Mouse (Mus musculus): ENCODE measurements around the gene Grb2.
A peak's percentile ranks its signal among the peaks of the same experiment; 100 is the strongest.
"Not testable (repeated sequence)": the region's sequence is repeated elsewhere in the genome, so short reads cannot be mapped to it uniquely, and the experiment has no call there.

Gene Grb2

GRCm38 (mm10) chr11:115649706-115650105 is 58.7 kb downstream of the Grb2 start:
- DNase-seq (ENCODE audit: low spot score in 2 of 2) = no peak

GRCm38 (mm10) chr11:115647459-115647858 is 60.9 kb downstream of the Grb2 start:
- DNase-seq (ENCODE audit: low spot score in 2 of 2) = no peak

DNA sequence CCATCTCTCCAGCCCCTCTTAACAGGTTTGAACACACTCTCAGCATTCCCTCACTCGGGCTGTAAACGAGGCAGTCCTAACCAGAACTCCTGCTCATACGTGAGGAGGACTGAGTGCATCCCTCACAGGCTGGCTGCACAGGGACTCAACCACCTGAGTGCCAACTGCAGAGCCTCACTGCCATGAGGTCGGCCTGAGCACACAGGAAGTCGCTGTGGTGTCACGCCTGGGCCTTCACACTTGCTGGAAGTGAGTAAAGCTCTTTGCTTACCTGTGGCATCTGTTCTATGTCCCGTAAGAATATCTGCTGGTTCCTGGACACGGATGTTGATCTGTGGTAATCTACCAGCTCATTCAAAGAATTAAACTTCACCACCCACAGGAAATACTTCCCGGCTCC is 62.0 kb downstream of the Grb2 start:
- DNase-seq (ENCODE audit: low spot score in 2 of 2) = no peak

DNA sequence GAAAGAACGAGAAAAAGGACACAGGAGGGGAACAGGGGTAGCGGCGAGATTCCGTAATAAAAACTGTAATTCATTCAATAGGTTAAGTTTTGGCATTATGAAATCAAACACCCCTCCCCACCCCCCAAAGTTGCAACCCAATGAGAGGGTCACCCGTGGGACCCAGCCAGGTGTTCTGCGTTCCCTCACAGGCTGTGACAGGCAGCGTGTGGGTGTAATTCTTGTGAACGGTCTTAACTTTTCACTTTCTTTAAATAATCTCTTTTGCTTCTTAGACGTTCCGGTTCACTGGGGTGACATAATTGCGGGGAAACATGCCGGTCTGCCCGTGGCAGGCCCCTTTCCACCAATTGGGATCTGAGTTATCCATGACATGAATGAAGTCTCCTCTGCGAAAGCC is 62.9 kb downstream of the Grb2 start:
- not testable (repeated sequence) for DNase-seq (ENCODE audit: low spot score in 2 of 2)

DNA sequence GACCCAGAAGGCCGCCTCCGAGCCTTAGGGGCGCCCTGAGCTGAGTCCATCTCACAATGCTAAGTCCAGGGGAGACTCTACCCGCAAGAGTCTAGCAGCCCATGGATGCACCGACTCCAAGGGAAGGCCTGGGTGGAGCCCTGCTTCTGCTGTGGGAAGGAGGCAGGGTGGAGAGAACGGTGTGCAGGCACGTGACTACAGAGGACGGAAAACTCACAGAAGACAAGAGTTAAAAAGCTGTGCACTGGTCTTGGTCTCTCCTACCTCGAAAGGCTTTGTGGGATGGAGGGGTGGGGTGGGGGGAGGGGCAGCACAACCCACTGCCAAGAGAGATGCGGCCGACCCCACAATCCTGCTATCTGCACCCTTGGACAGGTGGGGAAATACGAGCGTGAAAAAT is 64.1 kb downstream of the Grb2 start:
- no peak for DNase-seq (ENCODE audit: low spot score in 2 of 2)

DNA sequence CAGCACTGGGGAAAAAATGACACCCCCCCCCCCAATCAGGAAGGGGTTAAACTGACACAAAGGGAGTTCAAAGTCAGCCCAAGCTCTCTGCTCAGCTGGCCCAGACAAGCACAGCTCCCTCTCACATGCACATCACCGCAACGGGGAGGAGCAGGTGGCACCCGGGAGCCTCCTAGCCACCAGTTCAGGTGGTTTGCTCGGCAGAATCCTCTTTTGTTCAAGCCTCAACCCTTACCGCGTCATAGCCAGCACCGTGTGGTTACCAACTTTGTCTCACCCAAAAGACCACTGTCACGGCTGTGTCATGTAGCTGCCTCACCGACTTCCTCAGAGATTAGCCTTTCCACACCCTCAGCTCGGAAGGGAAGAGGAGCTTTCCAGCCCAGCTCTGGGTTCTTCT is 65.1 kb downstream of the Grb2 start:
- DNase-seq (ENCODE audit: low spot score in 2 of 2) = no peak

- DNase-seq (ENCODE audit: low spot score in 2 of 2) = no peak
Measured at GRCm38 (mm10) chr11:115642705-115643104, 65.7 kb downstream of the Grb2 start.

GRCm38 (mm10) chr11:115641664-115642036 is 66.7 kb downstream of the Grb2 start:
- DNase-seq (ENCODE audit: low spot score in 2 of 2) = no peak

DNA sequence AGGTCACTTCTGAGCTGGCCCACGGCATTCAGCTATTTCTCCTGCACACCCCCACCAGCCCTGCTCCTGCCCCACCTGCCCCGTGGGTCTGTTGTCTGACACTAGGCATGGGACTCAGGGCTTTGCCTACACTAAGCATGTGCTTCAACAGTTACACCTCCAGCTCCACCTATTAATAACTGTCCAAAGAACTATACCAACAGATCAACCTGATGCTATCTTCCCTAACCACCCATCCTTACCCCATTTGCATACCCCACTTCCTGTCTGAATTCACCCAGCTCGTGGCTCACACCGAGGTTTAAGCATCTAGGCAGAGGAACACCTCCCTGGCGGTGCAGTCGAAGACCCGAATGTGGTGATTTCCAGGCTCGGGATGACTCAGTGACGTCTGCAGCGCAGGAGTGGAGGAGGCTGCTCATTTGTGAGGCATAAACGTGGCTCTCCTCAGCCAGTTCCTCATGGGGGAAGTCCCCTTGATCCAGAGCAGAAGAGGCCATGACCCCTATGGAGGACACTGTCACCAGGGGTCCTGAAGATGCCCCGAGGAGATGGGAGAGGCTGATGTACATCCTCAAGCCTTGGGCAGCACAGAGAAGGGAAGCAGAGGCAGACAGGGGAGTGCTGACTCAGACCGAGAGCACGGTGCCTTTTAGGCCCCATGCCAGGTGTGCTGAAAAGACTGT is 67.3 kb downstream of the Grb2 start:
- DNase-seq (ENCODE audit: low spot score in 2 of 2) = no peak

GRCm38 (mm10) chr11:115640311-115640828 is 68.0 kb downstream of the Grb2 start:
- no peak for DNase-seq (ENCODE audit: low spot score in 2 of 2)

DNA sequence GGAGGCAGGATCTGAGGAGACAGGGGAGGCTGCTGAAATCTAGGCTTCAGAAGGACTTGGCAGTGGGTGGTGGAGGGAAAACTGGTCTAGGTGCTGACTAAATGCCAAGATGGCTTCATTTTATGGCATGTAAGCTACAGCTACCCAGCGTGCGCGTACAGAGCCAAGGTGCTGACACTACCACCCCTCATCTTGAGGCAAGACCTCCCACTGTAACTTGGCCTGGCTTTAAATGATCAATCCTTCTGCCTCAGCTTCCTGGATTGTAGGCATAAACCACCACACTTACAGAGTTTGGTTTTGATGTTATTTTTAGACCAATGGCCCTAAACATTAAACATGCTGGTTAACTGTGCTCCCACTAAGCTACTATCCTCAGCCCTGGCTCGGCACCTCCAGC is 68.9 kb downstream of the Grb2 start:
- DNase-seq (ENCODE audit: low spot score in 2 of 2) = no peak

GRCm38 (mm10) chr11:115638498-115639409 is 69.6 kb downstream of the Grb2 start:
- DNase-seq (ENCODE audit: low spot score in 2 of 2) = no peak

GRCm38 (mm10) chr11:115636960-115637359 is 71.4 kb downstream of the Grb2 start:
- DNase-seq (ENCODE audit: low spot score in 2 of 2) = no peak

DNA sequence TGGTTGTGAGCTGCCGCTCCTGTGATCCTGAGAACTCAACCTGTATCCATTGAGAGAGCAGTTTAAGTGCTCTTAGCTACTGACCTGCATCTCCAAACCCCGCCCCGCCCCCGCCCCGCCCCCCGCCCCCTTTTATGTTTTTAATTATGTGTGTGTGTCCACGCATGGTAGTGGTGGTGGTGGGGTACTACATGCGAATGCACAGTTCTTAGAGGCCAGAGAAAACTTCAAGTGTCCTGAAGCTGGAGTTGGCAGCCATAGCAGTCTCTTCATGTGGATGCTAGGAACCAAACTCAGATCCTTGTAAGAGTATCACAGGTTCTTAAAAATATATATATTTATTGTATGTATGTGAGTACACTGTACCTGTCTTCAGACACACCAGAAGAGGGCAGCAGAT is 72.9 kb downstream of the Grb2 start:
- DNase-seq (ENCODE audit: low spot score in 2 of 2) = no peak

DNA sequence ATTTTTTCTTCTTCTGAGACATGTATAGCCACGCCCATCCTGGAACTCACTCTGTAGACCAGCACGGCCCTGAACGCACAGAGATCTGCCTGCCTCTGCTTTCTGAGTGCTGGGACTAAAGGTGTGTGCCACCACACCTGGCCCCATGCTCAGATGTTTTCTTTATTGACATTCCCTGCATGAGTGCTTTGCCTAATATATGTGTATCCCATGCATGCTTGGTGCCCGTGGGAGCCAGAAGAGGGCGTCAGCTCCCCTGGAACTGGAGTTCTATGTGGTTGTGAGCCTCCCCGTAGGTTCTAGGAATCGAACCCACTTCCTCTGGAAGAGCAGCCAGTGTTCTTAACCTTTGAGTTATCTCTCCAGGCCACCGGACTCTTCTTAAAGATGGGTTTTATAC is 73.4 kb downstream of the Grb2 start:
- DNase-seq (ENCODE audit: low spot score in 2 of 2) = no peak

DNA sequence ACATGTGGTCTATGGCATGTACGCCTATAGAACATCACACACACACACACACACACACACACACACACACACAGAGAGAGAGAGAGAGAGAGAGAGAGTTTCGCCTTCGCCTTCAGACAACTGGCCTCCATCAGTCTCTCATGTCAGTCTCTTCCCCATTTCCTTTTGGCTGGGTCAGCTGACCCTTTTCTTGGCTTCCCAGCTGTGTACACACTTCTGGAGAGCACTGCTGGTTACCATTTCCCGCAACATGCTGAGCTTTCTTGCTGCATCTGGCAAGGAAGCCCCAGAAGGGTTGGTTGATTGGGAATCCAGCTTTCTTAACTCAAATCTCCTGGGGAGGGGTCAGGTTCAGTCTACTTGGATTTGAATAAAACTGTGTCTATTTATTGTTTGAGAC is 74.3 kb downstream of the Grb2 start:
- DNase-seq (ENCODE audit: low spot score in 2 of 2) = no peak

- no peak for DNase-seq (ENCODE audit: low spot score in 2 of 2)
Measured at GRCm38 (mm10) chr11:115632862-115633261, 75.5 kb downstream of the Grb2 start.

DNA sequence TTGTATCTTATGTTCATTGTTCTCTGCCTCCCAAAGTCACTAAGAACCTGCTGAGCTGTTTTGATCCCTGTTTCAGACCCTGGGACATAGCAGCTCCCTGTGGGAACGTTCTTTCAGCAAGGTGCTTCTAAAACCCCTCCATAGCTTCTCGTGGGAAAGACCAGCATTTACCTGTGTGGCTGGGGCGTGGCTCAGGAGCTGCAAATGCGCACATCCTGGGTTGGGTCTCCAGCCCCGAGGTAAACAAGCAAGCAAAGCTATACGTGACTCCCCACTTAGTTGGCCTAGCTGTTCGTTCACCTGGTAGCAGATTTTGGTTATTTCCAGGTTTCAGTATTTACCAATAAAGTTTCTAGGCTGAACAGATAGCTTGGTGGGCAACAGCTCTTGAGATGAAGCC is 76.2 kb downstream of the Grb2 start:
- DNase-seq (ENCODE audit: low spot score in 2 of 2) = no peak

GRCm38 (mm10) chr11:115631505-115631890 is 76.9 kb downstream of the Grb2 start:
- DNase-seq (ENCODE audit: low spot score in 2 of 2) = no peak

- peak in 1 of 2 experiments; percentile 38 for DNase-seq (ENCODE audit: low spot score in 2 of 2)
Measured at GRCm38 (mm10) chr11:115630532-115631504, 77.6 kb downstream of the Grb2 start.

GRCm38 (mm10) chr11:115629734-115630531 is 78.5 kb downstream of the Grb2 start:
- DNase-seq (ENCODE audit: low spot score in 2 of 2) = no peak

Measured in frontal cortex, postnatal 14 days (tissue).